Mouse (Mus musculus) limb, embryonic 13.5 days (tissue): ENCODE results near the gene Mid1. TPM values are rescaled to one million over a fixed set of nuclear protein-coding genes. Genes with fewer than 3 reads are reported as not detected.
A peak's percentile ranks its signal among the peaks of the same experiment; 100 is the strongest.
"Not testable (repeated sequence)": the region's sequence is repeated elsewhere in the genome, so short reads cannot be mapped to it uniquely, and the experiment has no call there.

Experiments
- ATAC-seq: fragments of 200-750 bp; cut with Nextera tagmentation; 2 replicates; pipeline ENCODE4 v1.8.0; 2017; ENCODE audit warnings: low read depth, moderate number of reproducible peaks, moderate TSS enrichment; ENCODE audit not compliant: low FRiP score
- H3K27ac ChIP-seq: fragments of 300-500 bp; sonication (generic); 2 replicates; pipeline ENCODE4 v1.5.1; 2015; ENCODE audit warnings: inconsistent platforms, mild to moderate bottlenecking, moderate library complexity
- H3K27me3 ChIP-seq: fragments of 300-500 bp; sonication (generic); 2 replicates; pipeline ENCODE4 v1.6.1; 2015; ENCODE audit warnings: mild to moderate bottlenecking, inconsistent platforms
- H3K36me3 ChIP-seq: fragments of 300-500 bp; sonication (generic); 2 replicates; pipeline ENCODE4 v1.6.1; 2015; ENCODE audit warnings: inconsistent platforms, mild to moderate bottlenecking, moderate library complexity
- H3K4me1 ChIP-seq: fragments of 300-500 bp; sonication (generic); 2 replicates; pipeline ENCODE4 v1.6.1; 2015; ENCODE audit warnings: inconsistent platforms
- H3K4me2 ChIP-seq: fragments of 300-500 bp; sonication (generic); replicated peaks from 2 replicates; pipeline ENCODE4 v1.6.1; 2015; ENCODE audit warnings: inconsistent platforms, mild to moderate bottlenecking, moderate library complexity
- H3K4me3 ChIP-seq: fragments of 300-500 bp; sonication (generic); 2 replicates; pipeline ENCODE4 v1.5.1; 2015; ENCODE audit warnings: moderate library complexity, mild to moderate bottlenecking, inconsistent platforms
- H3K9ac ChIP-seq: fragments of 300-500 bp; sonication (generic); 2 replicates; pipeline ENCODE4 v1.6.1; 2015; ENCODE audit warnings: mild to moderate bottlenecking, inconsistent platforms
- H3K9me3 ChIP-seq: fragments of 300-500 bp; sonication (generic); 2 replicates; pipeline ENCODE4 v1.6.1; 2016; ENCODE audit warnings: inconsistent platforms
- WGBS: fragments of 180-500 bp; shearing (Covaris S2); methylation state at CpG from one replicate; pipeline ENCODE4 v1.1.7; 2015; 5-methylcytosine and 5-hydroxymethylcytosine counted together
- polyA plus RNA-seq: library from polyadenylated mRNA; unstranded; fragments of >200 nt; fragmentation: Nextera tagmentation; extraction: Ambion mirVana; gene quantifications from 2 replicates; pipeline ENCODE4 v1.2.1, GENCODE M21; 2015

Mid1 gene
- polyA plus RNA-seq, 1 experiment from 2014 or later = 10.7 TPM

DNA sequence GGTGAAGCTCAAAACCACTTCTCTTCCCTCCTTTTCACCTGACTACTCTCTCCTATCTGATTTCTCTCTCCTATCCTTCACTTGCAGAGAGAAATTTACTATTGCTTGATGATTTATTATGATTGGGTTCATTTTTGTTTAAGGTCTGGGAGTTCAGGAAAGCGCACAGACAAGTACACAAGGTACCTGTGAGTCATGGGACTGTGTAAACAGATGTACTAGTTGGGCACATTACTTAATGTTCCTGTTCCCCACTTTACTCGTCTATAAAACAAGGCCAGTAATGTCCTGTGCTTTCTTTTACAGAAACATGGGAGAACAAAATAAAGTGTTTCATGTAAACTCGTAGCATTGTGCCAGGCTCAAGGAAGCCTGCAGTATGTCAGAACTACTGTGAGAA, 248.2 kb downstream of the Mid1 start:
- H3K27ac ChIP-seq = no peak overlapping the region
- peaks cover 14% of the 10 kb centered on the region; the same call in 1 of the 2 replicates for H3K27me3 ChIP-seq
- H3K4me2 ChIP-seq = no peak overlapping the region
- 41% methylated on average over 3 of the region's 3 CpGs for WGBS
- H3K9ac ChIP-seq = no peak overlapping the region
- no peaks in the 10 kb centered on the region for H3K9me3 ChIP-seq
- H3K4me1 ChIP-seq = no peaks in the 10 kb centered on the region
- no peaks in the 10 kb centered on the region for H3K36me3 ChIP-seq
- ATAC-seq = no peak
- no peak overlapping the region for H3K4me3 ChIP-seq

DNA sequence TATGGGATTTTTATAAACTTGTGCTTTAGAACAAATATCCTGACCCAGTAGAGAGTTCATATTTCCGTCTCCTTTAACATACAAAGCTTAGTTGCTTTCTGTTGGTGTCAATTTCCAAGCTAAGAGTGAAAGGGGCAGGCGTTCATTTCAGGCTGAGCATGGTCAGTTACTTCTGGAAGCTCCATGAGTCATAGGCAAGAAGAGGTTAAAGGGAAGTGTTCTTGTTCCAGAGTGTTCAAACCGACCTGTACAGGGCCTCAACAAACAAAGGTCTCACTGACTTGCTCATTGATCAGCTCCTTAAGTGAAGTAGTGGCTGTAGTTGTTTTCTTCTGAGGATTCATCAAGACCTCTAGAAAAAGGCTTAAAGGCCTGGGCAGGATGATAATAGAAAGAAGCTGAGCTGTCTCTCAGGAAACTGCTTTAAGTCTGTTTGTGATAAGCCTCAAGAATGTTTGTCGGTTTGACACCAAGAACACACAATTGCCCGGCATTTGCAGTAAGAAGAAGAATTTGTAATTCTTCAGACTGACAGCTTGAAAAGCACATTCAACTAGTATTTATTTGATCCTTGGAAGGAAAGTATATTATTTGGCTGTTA, 252.2 kb downstream of the Mid1 start:
- no peak overlapping the region for H3K27ac ChIP-seq
- no peaks in the 10 kb centered on the region for H3K4me1 ChIP-seq
- 56% methylated on average over 5 of the region's 5 CpGs for WGBS
- no peak overlapping the region for H3K4me3 ChIP-seq
- H3K36me3 ChIP-seq = no peaks in the 10 kb centered on the region
- H3K4me2 ChIP-seq = no peak overlapping the region
- no peaks in the 10 kb centered on the region for H3K9me3 ChIP-seq
- no peak overlapping the region for H3K9ac ChIP-seq
- ATAC-seq = no peak
- peaks cover 12% of the 10 kb centered on the region; the same call in 1 of the 2 replicates for H3K27me3 ChIP-seq

DNA sequence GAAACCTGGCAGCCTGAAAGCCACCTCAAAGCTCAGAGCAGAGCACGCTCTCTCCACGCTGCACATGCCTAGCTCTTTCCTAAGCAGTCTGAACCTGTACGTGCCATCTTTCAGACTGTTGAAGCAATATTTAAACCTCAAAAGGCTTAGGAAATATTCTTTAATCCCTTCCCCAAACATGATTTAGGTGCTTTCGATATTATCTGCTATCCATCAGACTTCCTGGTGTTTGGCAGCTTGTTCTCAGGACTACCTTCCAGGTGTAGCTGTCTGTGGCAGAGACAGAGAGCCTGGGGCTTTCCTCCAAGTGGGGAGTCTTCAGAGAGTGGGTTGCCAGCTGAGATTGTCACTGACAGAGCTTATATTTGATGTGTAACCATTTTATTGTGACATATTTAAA, 255.5 kb downstream of the Mid1 start:
- 85% methylated on average over 4 of the region's 4 CpGs for WGBS
- Histone ChIP-seq H3K4me1 (no peaks in the 10 kb centered on the region), H3K9me3 (no peaks in the 10 kb centered on the region), H3K27ac (no peak overlapping the region), H3K4me2 (no peak overlapping the region), H3K27me3 (no peaks in the 10 kb centered on the region), H3K4me3 (no peak overlapping the region), H3K9ac (no peak overlapping the region), H3K36me3 (no peaks in the 10 kb centered on the region)
- no peak for ATAC-seq

DNA sequence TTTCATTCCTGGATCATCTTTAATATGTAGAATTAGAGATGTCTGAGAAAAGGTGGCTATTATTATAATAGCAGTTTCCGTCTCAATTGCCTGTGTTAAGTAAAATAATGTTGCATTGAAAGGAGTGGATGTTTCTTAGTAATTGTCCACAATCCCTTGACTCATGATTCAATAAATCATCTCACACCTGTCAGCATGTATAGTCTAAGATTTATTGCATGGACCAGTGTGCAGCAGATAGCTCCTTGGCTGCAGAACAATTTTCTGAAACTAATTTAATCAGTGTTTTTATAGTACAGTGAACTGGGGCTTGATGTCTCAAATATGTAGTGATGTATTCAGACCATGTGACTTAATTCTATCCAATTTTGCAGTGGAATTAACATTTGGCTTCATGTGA, 265.6 kb downstream of the Mid1 start:
- Histone ChIP-seq H3K27me3 (peaks cover 2% of the 10 kb centered on the region; the same call in 1 of the 2 replicates), H3K27ac (no peak overlapping the region), H3K9me3 (no peaks in the 10 kb centered on the region), H3K4me2 (no peak overlapping the region), H3K4me1 (no peaks in the 10 kb centered on the region), H3K4me3 (no peak overlapping the region), H3K36me3 (no peaks in the 10 kb centered on the region), H3K9ac (no peak overlapping the region)
- 74% methylated on average over 1 of the region's 1 CpGs for WGBS
- ATAC-seq = no peak

GRCm38 (mm10) chrX:169969337-169969736, 284.3 kb downstream of the Mid1 start:
- Histone ChIP-seq H3K4me3 (no peak overlapping the region), H3K9me3 (peaks cover 21% of the 10 kb centered on the region; the same call in 1 of the 2 replicates), H3K4me1 (no peaks in the 10 kb centered on the region), H3K36me3 (peaks cover 19% of the 10 kb centered on the region; the same call in 1 of the 2 replicates), H3K4me2 (no peak overlapping the region), H3K27ac (no peak overlapping the region), H3K27me3 (no peaks in the 10 kb centered on the region), H3K9ac (no peak overlapping the region)
- 78% methylated on average over 1 of the region's 1 CpGs for WGBS
- no peak for ATAC-seq

DNA sequence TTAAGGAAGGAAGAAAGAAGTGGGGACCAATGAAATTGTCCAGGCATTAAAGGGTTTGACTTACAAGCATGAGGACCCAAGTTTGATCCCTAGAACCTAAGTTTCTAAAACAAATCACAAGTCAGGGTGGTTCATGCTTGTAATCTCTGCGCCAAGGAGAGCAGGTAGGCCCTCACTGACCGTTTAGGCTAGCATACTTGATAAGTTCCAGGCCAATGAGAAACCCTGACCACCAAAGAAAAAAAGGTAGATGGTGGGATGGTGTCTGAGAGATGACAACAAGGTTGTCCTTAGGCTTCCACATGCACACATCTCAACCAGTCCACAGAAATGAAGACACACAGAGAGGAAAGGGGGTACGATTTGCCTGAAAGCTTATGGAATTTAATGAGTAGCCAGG, 284.8 kb downstream of the Mid1 start:
- 85% methylated on average over 3 of the region's 3 CpGs for WGBS
- H3K4me2 ChIP-seq, H3K27ac ChIP-seq, H3K27me3 ChIP-seq, H3K9ac ChIP-seq, H3K4me1 ChIP-seq, H3K4me3 ChIP-seq, ATAC-seq: not testable (repeated sequence)
- Histone ChIP-seq H3K36me3 (peaks cover 19% of the 10 kb centered on the region; the same call in 1 of the 2 replicates), H3K9me3 (peaks cover 25% of the 10 kb centered on the region; the same call in 1 of the 2 replicates)

DNA sequence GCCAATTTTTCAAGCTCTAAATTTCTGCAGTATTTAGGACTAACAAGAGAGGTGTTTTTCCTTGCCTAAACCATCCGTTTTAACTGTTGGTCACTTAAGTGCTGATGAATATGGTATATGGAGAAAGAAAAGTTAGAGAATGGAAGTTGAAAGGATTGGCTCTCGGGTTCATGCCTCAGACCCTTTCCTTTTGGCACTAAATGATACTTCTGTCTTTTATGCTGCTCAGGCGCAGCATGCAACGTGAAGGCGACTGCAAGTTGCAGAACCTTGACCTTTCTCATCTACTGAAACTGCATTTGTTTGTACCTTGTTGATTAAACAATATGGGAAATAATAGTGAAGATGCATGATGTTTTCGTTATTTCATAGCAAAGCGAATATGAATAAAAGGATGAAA, 285.5 kb downstream of the Mid1 start:
- not testable (repeated sequence) for H3K27ac ChIP-seq, H3K4me3 ChIP-seq, H3K4me2 ChIP-seq, ATAC-seq, H3K27me3 ChIP-seq, H3K9ac ChIP-seq
- Histone ChIP-seq H3K36me3 (peaks cover 19% of the 10 kb centered on the region; the same call in 1 of the 2 replicates), H3K4me1 (peaks cover 11% of the 10 kb centered on the region), H3K9me3 (peaks cover 32% of the 10 kb centered on the region; the same call in 1 of the 2 replicates)
- 87% methylated on average over 7 of the region's 7 CpGs for WGBS

- 86% methylated on average over 6 of the region's 6 CpGs for WGBS
- ATAC-seq, H3K27ac ChIP-seq, H3K4me3 ChIP-seq, H3K27me3 ChIP-seq, H3K9ac ChIP-seq, H3K4me2 ChIP-seq: not testable (repeated sequence)
- Histone ChIP-seq H3K36me3 (peaks cover 19% of the 10 kb centered on the region; the same call in 1 of the 2 replicates), H3K9me3 (peaks cover 34% of the 10 kb centered on the region; the same call in 1 of the 2 replicates), H3K4me1 (peaks cover 12% of the 10 kb centered on the region)
Observed at GRCm38 (mm10) chrX:169971562-169971961, 286.6 kb downstream of the Mid1 start.

- ATAC-seq = 0 out of 2 replicates have a peak, but pooled peaks have one; percentile 6
- not testable (repeated sequence) for H3K27ac ChIP-seq
- 77% methylated on average over 2 of the region's 2 CpGs for WGBS
Observed at GRCm38 (mm10) chrX:169972131-169972530, 287.1 kb downstream of the Mid1 start.

DNA sequence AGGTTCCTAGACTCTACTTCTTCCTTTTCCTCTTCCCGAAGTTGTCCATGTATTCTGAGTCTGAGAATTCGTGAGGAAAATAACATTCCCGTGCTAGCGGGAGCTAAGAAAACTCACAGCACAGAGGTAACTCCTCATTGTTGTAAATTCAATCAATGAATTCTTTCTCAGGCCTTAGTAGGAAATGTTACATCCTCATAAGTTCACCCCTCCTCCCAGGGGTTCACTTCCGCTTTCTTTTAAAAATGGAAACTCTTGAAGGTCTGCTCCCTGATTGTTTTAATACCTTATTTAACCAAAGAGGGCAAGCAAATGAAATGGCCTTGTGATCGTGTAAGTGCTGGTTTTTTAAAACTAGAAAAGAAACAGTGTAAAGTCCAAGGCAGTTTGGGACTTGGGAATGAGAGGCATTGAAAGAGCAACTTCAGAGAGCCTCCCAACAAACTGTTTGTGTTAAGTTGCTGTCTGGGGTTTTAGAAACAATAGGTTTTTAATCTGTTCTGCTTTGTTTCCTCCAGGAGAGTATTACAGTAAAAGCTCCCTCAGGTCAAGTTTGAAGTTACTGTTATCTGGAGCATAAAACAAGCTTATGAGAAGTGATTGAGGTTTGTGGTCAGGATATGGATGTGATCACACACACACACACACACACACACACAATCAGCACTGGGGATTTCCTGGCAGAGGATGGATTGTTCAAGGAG, 287.9 kb downstream of the Mid1 start:
- not testable (repeated sequence) for H3K9ac ChIP-seq, H3K27ac ChIP-seq, H3K4me2 ChIP-seq, H3K4me3 ChIP-seq, H3K27me3 ChIP-seq
- Histone ChIP-seq H3K4me1 (peaks cover 12% of the 10 kb centered on the region), H3K9me3 (peaks cover 39% of the 10 kb centered on the region), H3K36me3 (peaks cover 22% of the 10 kb centered on the region)
- peak; percentile 15; the same call in 1 of the 2 replicates for ATAC-seq
- WGBS = 72% methylated on average over 6 of the region's 6 CpGs

More at GRCm38 (mm10) chrX:169972131-169972530, 287.1 kb downstream of the Mid1 start:
- H3K4me3 ChIP-seq, H3K4me2 ChIP-seq, H3K27me3 ChIP-seq, H3K9ac ChIP-seq: not testable (repeated sequence)
- Histone ChIP-seq H3K4me1 (peaks cover 12% of the 10 kb centered on the region), H3K36me3 (peaks cover 21% of the 10 kb centered on the region), H3K9me3 (peaks cover 35% of the 10 kb centered on the region; the same call in 1 of the 2 replicates)

- H3K9ac ChIP-seq, H3K27me3 ChIP-seq, H3K4me3 ChIP-seq, H3K27ac ChIP-seq, H3K4me2 ChIP-seq, ATAC-seq: not testable (repeated sequence)
- peaks cover 12% of the 10 kb centered on the region for H3K4me1 ChIP-seq
- WGBS = 58% methylated on average over 3 of the region's 3 CpGs
- peaks cover 47% of the 10 kb centered on the region for H3K9me3 ChIP-seq
- H3K36me3 ChIP-seq = peaks cover 29% of the 10 kb centered on the region
Observed at GRCm38 (mm10) chrX:169973806-169974205, 288.8 kb downstream of the Mid1 start.

DNA sequence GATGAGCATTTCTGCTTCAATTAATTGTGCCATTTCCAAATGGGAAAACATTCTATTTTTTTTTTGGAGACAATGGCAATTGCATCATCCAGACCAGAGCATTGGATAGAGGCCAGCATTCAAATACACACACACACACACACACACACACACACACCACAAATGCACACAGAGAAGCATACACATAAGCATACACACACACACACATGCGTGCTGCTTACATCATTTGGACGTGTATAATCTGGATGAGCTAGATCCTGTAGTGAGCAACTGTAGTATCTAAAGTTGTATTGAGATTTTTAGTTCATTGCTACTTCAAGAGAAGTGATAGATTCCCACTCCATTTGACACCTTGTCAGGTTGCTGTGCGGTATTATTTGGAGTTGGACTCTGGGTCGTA, 289.5 kb downstream of the Mid1 start:
- Histone ChIP-seq H3K4me1 (peaks cover 12% of the 10 kb centered on the region), H3K9me3 (peaks cover 54% of the 10 kb centered on the region), H3K36me3 (peaks cover 32% of the 10 kb centered on the region)
- WGBS = 59% methylated on average over 4 of the region's 4 CpGs
- not testable (repeated sequence) for H3K4me2 ChIP-seq, H3K27me3 ChIP-seq, H3K27ac ChIP-seq, ATAC-seq, H3K9ac ChIP-seq, H3K4me3 ChIP-seq
